Mouse (Mus musculus) heart, postnatal 25 days (tissue): ENCODE results near the gene Sgms1. TPM values are rescaled to one million over a fixed set of nuclear protein-coding genes. Genes with fewer than 3 reads are reported as not detected.
"Not testable (repeated sequence)": the region's sequence is repeated elsewhere in the genome, so short reads cannot be mapped to it uniquely, and the experiment has no call there.

Experiments used
- DNase-seq: peaks from one replicate; pipeline ENCODE4 v3.0.0; 2022; ENCODE audit warnings: low spot score
- intact Hi-C: fragments of 180-260 bp; cut with DNase I; formaldehyde crosslinking; loops from one replicate; pipeline ENCODE4 v1.15.1; 2025
- total RNA-seq, 2 experiments: library from RNA; stranded (reverse); gene quantifications; 2 replicates each; pipeline ENCODE4 v1.2.3; 2021

The Sgms1 gene
- total RNA-seq, 2 experiments from 2014 or later, result 55.8 to 59.0 TPM

- intact Hi-C loops, result no loop called here
- no peak for DNase-seq
Measured at GRCm38 (mm10) chr19:32090804-32091203, 298.7 kb downstream of the Sgms1 start.

GRCm38 (mm10) chr19:32088570-32088969 is 300.9 kb downstream of the Sgms1 start:
- intact Hi-C loops, result no loop called here
- no peak for DNase-seq

GRCm38 (mm10) chr19:32087736-32088470 is 301.6 kb downstream of the Sgms1 start:
- intact Hi-C loops, result no loop called here
- DNase-seq, result no peak

- not testable (repeated sequence) for DNase-seq
Measured at GRCm38 (mm10) chr19:32084813-32085212, 304.7 kb downstream of the Sgms1 start.

More at GRCm38 (mm10) chr19:32084813-32085212, 304.7 kb downstream of the Sgms1 start:
- intact Hi-C loops, result not testable (repeated sequence)

Other genes starting within 250 kb of the Sgms1 start
- gene Rpl9-ps6, start 76.9 kb upstream of the Sgms1 start, total RNA-seq, result 10 to 100 TPM; 22.8 to 25.4 TPM
- gene Minpp1, start 96.1 kb upstream of the Sgms1 start, total RNA-seq, result 10 to 100 TPM; 14.8 to 15.5 TPM
- gene Papss2, start 206.1 kb upstream of the Sgms1 start, total RNA-seq, result 10 to 100 TPM; 12.3 to 14.9 TPM